Mouse (Mus musculus): ENCODE measurements around the gene Hoxd3. TPM values are rescaled to one million over a fixed set of nuclear protein-coding genes. Genes with fewer than 3 reads are reported as not detected.

Hoxd3 gene
- polyA plus RNA-seq, 1 experiment from 2014 or later = not detected

GRCm38 (mm10) chr2:74760146-74760545, 48.4 kb downstream of the Hoxd3 start:
- Histone ChIP-seq H3K27ac (ENCODE audit: low read length) (no peak overlapping the region), H3K4me1 (ENCODE audit: insufficient read depth, low read depth, low read length) (peaks cover 9% of the 10 kb centered on the region; the same call in 1 of the 2 replicates), H3K9ac (replicated peaks; ENCODE audit: low read depth) (no peak overlapping the region), H3K36me3 (ENCODE audit: insufficient read depth, low read length) (no peaks in the 10 kb centered on the region), H3K9me3 (ENCODE audit: low read length) (no peaks in the 10 kb centered on the region), H3K27me3 (replicated peaks; ENCODE audit: insufficient read depth, low read length) (peaks cover 69% of the 10 kb centered on the region), H3K4me2 (replicated peaks; ENCODE audit: low read depth, low read length) (no peak overlapping the region), H3K4me3 (ENCODE audit: low read depth, low read length) (no peak overlapping the region)
- TF ChIP-seq EP300 (IDR thresholded peaks at IDR 0.05) = no peak
- 0% methylated on average over 1 of the region's 1 CpGs for WGBS
- DNase-seq (ENCODE audit: low spot score) = no peak
- no peak for ATAC-seq

- no peaks in the 10 kb centered on the region for H3K9me3 ChIP-seq (ENCODE audit: low read length)
- no peak overlapping the region for H3K9ac ChIP-seq (replicated peaks; ENCODE audit: low read depth)
- ATAC-seq (no peak), DNase-seq (ENCODE audit: low spot score) (no peak)
- peaks cover 9% of the 10 kb centered on the region; the same call in 1 of the 2 replicates for H3K4me1 ChIP-seq (ENCODE audit: insufficient read depth, low read depth, low read length)
- no peak overlapping the region for H3K4me3 ChIP-seq (ENCODE audit: low read depth, low read length)
- peaks cover 64% of the 10 kb centered on the region for H3K27me3 ChIP-seq (replicated peaks; ENCODE audit: insufficient read depth, low read length)
- no peaks in the 10 kb centered on the region for H3K36me3 ChIP-seq (ENCODE audit: insufficient read depth, low read length)
- H3K27ac ChIP-seq (ENCODE audit: low read length) = no peak overlapping the region
- 3% methylated on average over 13 of the region's 13 CpGs for WGBS
- H3K4me2 ChIP-seq (replicated peaks; ENCODE audit: low read depth, low read length) = no peak overlapping the region
- TF ChIP-seq EP300 (IDR thresholded peaks at IDR 0.05) (no peak), CTCF (IDR thresholded peaks at IDR 0.05) (no peak)
Measured at GRCm38 (mm10) chr2:74761941-74762340, 50.2 kb downstream of the Hoxd3 start.

- H3K9ac ChIP-seq (replicated peaks; ENCODE audit: low read depth) = no peak within 1 kb of the TSS
- H3K9me3 ChIP-seq (ENCODE audit: low read length) = no peaks in the 10 kb centered on the region
- no peak for DNase-seq (ENCODE audit: low spot score)
- H3K27ac ChIP-seq (ENCODE audit: low read length) = no peak within 1 kb of the TSS
- no peaks in the 10 kb centered on the region for H3K36me3 ChIP-seq (ENCODE audit: insufficient read depth, low read length)
- H3K27me3 ChIP-seq (replicated peaks; ENCODE audit: insufficient read depth, low read length) = peaks cover 61% of the 10 kb centered on the region
- ATAC-seq = peak; percentile 67
- TF ChIP-seq CTCF (IDR thresholded peaks at IDR 0.05) (no peak), EP300 (IDR thresholded peaks at IDR 0.05) (no peak)
- peaks cover 9% of the 10 kb centered on the region; the same call in 1 of the 2 replicates for H3K4me1 ChIP-seq (ENCODE audit: insufficient read depth, low read depth, low read length)
- H3K4me2 ChIP-seq (replicated peaks; ENCODE audit: low read depth, low read length) = peak within 1 kb of the TSS; percentile 65
- under 1% methylated on average over 43 of the region's 61 CpGs for WGBS
- peak within 1 kb of the TSS; percentile 30 for H3K4me3 ChIP-seq (ENCODE audit: low read depth, low read length)
Measured at GRCm38 (mm10) chr2:74762522-74763244, 51.0 kb downstream of the Hoxd3 start, which contains the start of gene Hoxd1. Gene Hoxd1, plus strand, starts transcription at chr2:74762980.

GRCm38 (mm10) chr2:74763245-74763735, 51.6 kb downstream of the Hoxd3 start:
- Histone ChIP-seq H3K27ac (ENCODE audit: low read length) (no peak overlapping the region), H3K27me3 (replicated peaks; ENCODE audit: insufficient read depth, low read length) (peaks cover 56% of the 10 kb centered on the region), H3K4me1 (ENCODE audit: insufficient read depth, low read depth, low read length) (peaks cover 9% of the 10 kb centered on the region; the same call in 1 of the 2 replicates), H3K4me3 (ENCODE audit: low read depth, low read length) (peak overlapping the region; percentile 30), H3K9ac (replicated peaks; ENCODE audit: low read depth) (no peak overlapping the region), H3K9me3 (ENCODE audit: low read length) (no peaks in the 10 kb centered on the region), H3K36me3 (ENCODE audit: insufficient read depth, low read length) (no peaks in the 10 kb centered on the region), H3K4me2 (replicated peaks; ENCODE audit: low read depth, low read length) (peak overlapping the region; percentile 65)
- WGBS = 1% methylated on average over 35 of the region's 53 CpGs
- TF ChIP-seq EP300 (IDR thresholded peaks at IDR 0.05) (no peak), CTCF (IDR thresholded peaks at IDR 0.05) (no peak)
- ATAC-seq (peak; percentile 23; the same call in 1 of the 2 replicates), DNase-seq (ENCODE audit: low spot score) (no peak)

- H3K4me3 ChIP-seq (ENCODE audit: low read depth, low read length) = no peak overlapping the region
- peaks cover 9% of the 10 kb centered on the region; the same call in 1 of the 2 replicates for H3K4me1 ChIP-seq (ENCODE audit: insufficient read depth, low read depth, low read length)
- H3K9me3 ChIP-seq (ENCODE audit: low read length) = no peaks in the 10 kb centered on the region
- WGBS = 42% methylated on average over 10 of the region's 10 CpGs
- no peaks in the 10 kb centered on the region for H3K36me3 ChIP-seq (ENCODE audit: insufficient read depth, low read length)
- no peak for TF ChIP-seq CTCF (IDR thresholded peaks at IDR 0.05)
- TF ChIP-seq EP300 (IDR thresholded peaks at IDR 0.05) = no peak
- ATAC-seq (no peak), DNase-seq (ENCODE audit: low spot score) (no peak)
- H3K27me3 ChIP-seq (replicated peaks; ENCODE audit: insufficient read depth, low read length) = peaks cover 52% of the 10 kb centered on the region
- no peak overlapping the region for H3K4me2 ChIP-seq (replicated peaks; ENCODE audit: low read depth, low read length)
- no peak overlapping the region for H3K27ac ChIP-seq (ENCODE audit: low read length)
- H3K9ac ChIP-seq (replicated peaks; ENCODE audit: low read depth) = no peak overlapping the region
Measured at GRCm38 (mm10) chr2:74763976-74764375, 52.2 kb downstream of the Hoxd3 start.

- Histone ChIP-seq H3K9ac (replicated peaks; ENCODE audit: low read depth) (no peak overlapping the region), H3K4me3 (ENCODE audit: low read depth, low read length) (no peak overlapping the region), H3K36me3 (ENCODE audit: insufficient read depth, low read length) (no peaks in the 10 kb centered on the region), H3K4me1 (ENCODE audit: insufficient read depth, low read depth, low read length) (no peaks in the 10 kb centered on the region), H3K27me3 (replicated peaks; ENCODE audit: insufficient read depth, low read length) (no peaks in the 10 kb centered on the region; the same call in 1 of the 2 replicates), H3K4me2 (replicated peaks; ENCODE audit: low read depth, low read length) (no peak overlapping the region), H3K27ac (ENCODE audit: low read length) (no peak overlapping the region), H3K9me3 (ENCODE audit: low read length) (no peaks in the 10 kb centered on the region)
- DNase-seq (ENCODE audit: low spot score) (no peak), ATAC-seq (no peak)
- 84% methylated on average over 2 of the region's 2 CpGs for WGBS
- TF ChIP-seq CTCF (IDR thresholded peaks at IDR 0.05) (no peak), EP300 (IDR thresholded peaks at IDR 0.05) (no peak)
Measured at GRCm38 (mm10) chr2:74774359-74774758, 62.6 kb downstream of the Hoxd3 start.
